Mouse (Mus musculus) megakaryocyte, adult 5-6 weeks (primary cell): Measurements from ENCODE around the gene Ephb3. TPM values are rescaled to one million over a fixed set of nuclear protein-coding genes. Genes with fewer than 3 reads are reported as not detected.

Experiments used
- ATAC-seq: 2 replicates; pipeline ENCODE4 v1.8.0; 2016; ENCODE audit warnings: mild to moderate bottlenecking, inconsistent platforms; ENCODE audit not compliant: poor library complexity, severe bottlenecking
- total RNA-seq, 2 experiments: library from RNA; stranded (forward) in 1 of 2; stranded (reverse) in 1 of 2; fragments of 153-499, 151-499 nt in 1 of 2; fragments of 221-1000, 200-1000 nt in 1 of 2; gene quantifications; 2 replicates each; pipeline versions ENCODE4 v1.2.3 to v1.2.4; 2015 to 2017

Ephb3 gene
- total RNA-seq, 2 experiments from 2014 or later, result not detected

DNA sequence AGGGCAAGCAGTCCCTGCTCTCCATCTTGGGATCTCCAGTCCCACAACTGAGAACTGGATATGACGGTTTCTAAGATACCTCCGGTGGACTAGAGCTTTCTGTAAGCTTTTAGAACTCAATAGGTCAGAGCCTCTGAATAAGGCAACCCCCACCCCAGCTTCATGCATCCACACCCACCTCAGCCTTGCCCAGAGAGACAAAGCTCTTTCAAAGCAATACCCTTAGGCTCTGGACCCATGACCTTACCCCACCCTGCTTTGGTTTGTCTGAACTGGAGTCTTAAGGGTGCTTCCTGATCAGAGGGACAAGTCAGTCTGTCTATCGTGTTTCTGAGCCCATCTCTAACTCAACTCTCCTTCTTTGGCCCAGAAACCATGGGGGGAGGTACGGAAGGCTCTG lies 1.8 kb upstream of the Ephb3 start:
- ATAC-seq, result no peak

DNA sequence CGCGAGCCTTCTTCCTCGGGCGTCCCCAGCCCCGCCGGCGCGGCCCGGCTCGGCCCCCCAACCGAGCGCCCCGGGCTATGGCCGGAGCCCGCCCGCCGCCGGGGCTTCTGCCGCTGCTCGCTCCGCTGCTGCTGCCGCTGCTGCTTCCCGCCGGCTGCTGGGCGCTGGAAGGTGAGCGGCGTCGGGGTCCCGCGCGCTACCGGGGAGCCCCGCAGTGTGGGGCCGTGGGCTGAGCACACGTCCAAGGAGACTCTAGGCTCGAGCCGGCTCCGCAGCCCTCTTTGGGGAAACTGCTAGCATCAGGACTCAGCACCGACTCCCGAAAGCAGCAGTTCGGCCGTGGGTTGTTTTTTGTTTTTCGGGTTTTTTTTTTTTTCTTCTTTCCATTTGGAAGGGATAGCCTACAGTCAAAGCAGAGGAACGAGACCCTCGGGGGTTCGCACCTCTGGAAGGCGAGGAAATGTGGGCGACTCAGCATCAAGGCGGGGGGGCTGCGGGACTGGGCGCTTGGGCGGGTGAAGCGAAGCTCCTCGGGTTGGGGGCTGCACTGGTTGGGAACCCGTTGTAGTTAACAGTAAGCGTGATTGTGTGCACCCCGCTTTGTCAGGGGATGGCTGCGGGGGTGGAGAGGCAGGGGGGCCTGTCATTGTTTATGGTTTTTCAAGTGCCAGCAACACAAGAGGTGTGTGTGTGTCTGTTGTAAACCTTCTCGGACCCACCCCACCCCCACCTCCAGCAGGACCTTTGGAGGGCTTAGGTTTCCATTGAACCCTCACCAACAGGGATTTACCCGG lies 735 bp downstream of the Ephb3 start:
- no peak for ATAC-seq

DNA sequence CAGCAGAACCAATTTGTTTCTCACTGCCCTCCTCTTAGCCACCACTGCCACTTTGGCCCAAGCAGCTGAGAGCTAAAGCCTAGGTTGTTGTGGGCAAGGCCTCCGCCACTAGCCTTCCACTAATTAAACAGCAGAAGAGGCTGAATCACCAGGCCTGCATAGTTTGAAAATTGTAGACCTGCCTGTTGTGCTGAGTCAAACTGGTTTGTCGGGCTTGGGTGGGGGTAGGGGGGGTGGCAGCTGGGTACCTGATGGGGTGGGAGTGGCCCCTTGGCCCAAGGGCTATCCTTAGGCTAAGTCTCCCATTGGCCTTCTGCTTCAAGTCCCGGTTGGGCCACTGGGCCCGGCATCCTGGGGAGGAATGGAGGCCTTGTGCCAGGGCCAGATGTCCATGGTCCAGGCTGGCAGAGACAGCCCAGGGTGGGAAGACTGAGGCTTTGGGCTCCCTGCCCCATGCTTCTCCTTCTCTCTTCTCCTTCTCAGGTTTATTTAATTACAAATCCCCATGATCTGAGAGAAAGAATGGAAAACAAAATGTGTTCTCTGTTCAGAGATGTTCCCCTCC lies 3.5 kb downstream of the Ephb3 start:
- ATAC-seq, result no peak

DNA sequence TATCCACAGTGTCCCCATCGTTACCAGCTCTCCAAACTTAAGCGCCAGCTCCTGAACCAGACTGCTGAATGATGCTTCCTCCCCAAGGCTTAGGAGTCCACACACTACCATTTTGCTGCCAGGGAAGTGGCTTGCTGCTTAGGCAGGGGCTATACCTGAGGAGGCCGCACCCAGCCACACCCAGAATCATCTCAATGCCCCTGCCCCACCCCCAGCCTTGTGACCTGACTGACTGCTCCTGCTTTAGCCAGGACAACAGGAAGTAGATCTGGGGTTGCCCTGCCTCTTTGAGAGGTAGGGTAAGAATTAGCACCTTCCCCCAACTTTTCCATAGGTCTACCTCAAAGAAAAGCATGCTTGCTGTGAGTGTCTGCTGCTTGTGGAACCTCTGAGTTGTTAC lies 4.7 kb downstream of the Ephb3 start:
- ATAC-seq, result no peak

DNA sequence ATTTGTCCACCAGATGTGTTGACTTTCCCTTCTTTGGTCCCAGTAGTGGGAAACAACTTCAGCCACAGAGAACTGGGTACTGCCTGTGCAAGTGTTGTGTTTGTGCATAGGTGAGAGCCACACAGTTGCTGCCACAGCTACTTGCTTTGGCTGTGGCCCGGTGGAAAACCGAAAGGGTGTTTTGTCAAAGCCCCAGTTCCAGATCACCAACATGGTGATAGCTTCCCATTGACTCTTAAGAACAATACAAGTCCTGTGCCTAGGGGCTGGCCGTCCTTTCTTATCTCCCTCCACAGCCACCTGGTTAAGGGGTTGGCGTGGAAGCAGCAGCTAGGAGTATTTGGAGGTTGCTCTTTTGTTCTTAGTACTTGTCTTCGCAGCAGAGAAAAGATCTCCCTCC lies 5.6 kb downstream of the Ephb3 start:
- ATAC-seq, result no peak

DNA sequence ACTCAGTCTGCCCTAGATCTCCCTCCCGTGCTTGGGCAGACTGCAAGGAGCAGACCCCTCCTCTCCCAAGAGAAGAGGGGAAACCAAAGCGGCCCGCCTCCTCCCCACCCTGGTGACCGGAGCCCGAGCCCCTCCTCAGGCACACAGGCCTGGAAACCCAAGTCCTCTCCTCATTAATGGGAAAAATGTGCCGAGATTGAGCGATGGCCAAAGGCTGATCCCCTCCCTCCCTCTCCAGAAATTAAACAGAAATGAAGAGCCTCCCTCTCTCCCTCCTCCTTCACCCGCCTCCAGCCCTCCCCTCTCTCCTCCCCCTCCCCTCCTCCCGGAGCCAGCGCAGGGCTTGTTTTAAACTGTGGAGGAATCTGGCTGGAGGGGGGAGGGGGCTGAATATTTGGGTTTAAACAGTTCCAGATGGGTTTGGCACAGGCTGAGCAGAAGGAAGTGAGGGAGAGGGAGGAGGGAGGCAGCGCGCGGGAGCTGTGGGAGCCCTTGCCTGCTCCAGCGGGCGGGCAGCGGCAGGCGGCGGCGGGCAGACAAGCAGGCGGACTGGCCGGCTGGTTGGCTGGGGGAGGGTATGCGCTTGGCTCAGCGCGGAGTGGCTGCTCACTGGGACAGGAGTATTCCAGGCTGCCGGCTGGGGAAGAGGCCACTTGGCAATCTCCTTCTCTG lies 6.2 kb downstream of the Ephb3 start:
- ATAC-seq, result no peak

DNA sequence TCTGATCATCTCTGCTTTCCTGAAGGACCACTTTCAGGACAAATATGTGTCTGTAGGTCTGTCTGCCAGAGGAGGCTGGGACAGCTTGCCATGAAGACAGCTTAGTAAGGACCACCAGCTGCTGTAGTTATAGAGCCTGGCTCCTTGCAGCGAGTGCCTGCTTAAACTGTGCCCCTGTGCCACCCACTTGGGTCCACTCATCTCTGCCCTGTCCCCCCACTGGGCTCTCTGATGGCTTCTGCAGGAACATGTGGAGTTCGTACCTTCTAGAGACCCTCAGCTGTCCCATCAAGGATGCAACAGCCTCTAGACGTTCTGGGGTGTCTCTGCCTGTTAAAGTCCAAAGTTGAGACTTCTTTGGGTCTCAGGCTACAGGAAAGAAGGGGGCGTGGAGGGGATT lies 6.9 kb downstream of the Ephb3 start:
- no peak for ATAC-seq

DNA sequence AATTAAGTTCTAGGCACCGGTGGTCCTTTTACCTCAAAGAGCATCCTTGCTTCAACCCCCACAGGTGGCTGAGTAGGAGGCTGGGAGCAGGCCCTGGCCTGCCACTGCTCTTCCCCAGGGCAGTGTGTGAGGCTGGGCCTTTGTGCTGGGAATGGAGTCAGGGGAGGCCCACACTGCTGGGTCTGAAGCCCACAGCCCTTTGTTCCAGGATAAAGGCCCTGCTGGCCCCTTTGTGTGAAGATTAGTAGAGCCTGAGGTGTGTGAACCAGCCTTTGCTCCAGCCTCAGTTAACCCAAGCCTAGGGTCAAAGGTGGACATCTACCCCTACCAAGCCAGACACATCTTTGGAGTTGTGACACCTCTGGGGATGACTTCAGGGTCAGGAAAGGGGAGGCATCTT lies 7.8 kb downstream of the Ephb3 start:
- no peak for ATAC-seq

DNA sequence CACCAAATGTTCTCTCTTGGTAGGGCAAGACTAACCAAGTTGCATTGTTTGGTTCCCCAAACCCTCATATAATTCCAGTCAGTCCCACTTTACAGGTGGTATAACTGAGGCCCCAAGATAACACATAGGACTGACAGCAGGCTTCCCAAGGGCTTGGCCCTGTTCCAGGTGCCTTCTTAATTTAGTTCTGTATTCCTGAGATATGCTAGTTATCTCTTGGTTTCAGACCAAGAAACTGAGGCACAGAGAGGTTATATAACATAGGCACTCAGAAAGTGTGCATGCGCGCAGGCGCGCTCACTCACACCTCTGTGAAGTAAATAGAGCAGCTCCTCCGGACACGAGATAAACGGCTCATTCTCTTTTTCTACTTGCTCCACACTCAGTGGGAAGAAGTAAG lies 9.4 kb downstream of the Ephb3 start:
- ATAC-seq, result no peak

DNA sequence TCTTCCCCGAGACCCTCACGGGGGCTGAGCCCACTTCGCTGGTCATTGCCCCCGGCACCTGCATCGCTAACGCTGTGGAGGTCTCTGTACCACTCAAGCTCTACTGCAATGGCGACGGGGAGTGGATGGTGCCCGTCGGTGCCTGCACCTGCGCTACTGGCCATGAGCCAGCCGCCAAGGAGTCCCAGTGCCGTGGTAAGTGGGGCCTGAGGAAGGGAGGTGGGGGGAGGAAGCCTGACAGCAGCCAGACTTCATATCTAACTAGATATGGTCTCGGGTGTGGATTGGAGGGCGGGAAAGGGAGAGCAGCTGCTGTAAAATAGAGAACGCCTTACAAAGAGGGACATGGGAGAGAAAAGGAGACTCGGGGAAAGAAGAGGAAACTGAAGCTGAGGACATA lies 10.2 kb downstream of the Ephb3 start:
- ATAC-seq, result no peak

DNA sequence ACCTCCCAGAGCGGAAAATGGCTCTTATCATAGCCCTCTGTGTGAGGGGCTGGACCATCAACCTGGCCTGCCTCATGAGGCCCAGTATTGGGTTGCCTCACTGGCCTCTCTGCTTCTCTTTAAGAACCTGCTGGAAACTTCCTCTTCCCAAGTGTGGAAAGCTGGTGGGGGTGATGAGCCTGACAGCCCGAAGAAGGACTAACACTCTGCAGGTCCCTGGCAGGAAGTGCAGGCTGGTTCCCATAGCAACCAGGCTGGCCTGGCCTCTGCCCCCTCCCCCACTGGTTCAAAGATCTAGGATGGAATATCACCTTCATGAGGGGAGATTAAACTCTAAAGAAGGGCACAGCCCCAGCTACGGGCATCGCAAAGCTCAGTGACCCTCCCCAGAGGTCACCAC lies 11.5 kb downstream of the Ephb3 start:
- ATAC-seq, result no peak

DNA sequence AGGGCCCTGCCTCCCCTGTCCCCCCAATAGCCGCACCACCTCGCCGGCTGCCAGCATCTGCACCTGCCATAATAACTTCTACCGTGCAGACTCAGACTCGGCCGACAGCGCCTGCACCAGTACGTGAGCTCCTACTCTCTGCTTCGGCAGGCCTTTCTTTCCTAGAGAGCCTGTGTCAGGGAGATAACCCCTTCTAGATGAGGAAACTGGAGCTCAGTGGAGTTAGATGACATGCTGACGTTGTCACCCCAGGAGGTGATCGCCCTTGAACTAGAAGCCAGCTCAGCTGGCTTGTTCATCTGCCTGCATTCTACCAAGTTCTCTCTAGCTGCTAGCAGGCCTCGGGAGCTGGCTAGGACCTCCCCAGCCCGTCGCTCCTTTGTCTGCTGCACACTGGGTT lies 12.7 kb downstream of the Ephb3 start:
- ATAC-seq, result no peak

DNA sequence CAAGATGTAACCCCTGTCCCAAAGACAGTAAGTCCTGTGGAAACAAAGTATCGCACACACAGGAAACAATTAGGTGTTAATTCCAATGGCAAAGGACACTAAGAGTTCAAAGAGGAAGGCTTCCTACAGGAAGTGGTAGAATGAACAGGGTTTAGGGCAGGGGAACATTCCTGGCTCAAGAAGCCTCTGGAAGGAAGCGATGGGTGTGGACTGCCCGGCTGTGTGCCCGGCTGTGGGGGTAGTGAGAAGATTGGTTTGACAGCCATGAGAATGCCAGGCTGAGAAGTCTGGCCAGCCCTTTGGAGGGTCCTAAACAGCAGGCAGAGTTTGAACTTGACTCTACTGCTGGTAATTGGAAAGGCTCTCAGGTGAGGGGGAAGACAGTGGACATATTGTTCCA lies 15.1 kb downstream of the Ephb3 start:
- ATAC-seq, result no peak

DNA sequence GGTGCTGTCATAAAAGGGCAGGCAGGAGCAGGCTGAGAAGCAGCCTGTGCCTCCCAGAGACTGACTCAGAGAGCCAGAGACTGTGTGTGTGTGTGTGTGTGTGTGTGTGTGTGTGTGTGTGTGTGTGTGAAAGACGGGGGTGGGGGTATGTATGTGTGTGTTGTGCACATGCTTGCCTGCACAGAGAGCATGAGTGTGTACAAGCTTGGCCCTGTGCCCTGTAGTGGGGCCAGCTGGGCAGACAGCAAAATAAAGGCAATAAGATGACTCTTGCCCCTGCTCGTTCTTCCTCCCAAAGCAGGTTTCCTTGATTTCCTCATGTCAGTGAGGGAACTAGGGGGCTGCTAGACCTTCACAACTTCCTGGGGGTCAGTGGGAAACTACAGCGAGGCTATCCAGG lies 18.5 kb downstream of the Ephb3 start:
- no peak for ATAC-seq

DNA sequence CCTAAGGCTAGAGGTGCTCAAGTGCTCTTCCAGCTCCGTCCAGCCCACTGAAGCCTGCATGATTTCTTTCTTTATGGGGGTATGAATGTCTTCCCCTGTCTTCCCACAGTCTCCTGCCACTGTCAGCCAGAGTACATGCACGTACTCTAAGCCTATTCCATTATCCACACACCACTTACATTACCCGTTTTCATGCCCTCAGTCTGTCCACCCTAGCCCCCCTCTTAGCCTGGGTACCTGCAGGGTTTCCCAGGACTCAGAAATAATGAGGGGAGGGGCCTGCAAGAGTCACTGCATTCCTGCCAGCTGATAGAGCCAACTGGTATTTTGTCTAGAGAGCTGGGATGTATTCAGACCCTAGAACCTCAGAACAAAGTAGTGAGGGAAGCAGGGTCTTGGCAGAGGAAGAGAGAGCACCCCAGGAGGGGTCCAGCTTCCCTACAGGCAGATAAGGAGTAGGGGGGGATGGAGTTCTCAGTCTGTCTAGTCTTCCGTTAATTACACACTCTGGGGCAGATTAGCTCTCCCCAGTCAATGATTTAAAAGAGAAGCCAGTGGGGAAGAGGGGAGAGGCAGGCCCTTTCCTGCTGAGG lies 20.2 kb downstream of the Ephb3 start:
- ATAC-seq, result no peak

DNA sequence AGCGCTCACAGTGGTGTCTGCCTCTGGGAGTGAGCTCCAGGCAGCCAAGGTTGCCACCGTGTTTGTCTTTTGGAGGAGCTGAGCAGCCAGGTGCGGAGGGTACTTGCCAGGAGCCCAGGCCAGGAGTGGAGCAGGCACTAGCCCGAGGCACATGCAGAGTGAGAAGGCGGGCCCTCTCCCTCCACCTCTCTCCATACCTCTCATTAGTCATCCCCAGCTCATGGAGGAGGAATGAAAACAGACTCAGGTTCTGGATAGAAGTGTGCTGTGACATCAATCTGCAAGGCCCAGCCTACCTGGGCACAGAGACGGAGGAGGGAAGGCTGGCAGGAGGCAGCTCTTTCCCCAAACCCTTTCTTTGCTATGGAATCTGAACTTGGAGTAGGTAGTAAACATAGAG lies 22.1 kb downstream of the Ephb3 start:
- ATAC-seq, result no peak

DNA sequence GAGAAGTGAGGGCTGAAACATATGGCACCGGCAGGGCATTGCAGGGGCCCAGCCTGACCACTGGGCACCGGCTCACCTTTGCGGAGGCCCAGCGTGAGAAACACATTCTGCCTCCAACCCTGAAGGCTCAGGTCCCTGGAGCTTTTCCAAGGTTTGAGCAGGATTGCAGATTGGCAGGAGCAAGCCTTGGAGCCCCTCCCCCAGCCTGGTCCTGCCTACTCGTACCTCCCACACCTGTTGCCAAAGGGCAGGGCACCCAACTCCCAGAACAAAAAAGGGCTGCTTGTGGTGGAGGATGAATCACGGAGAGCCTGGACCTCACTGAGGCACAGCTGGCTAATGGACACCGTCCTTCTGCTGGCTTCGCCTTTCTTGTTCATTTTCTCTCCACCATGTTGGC lies 30.6 kb downstream of the Ephb3 start:
- ATAC-seq, result no peak

DNA sequence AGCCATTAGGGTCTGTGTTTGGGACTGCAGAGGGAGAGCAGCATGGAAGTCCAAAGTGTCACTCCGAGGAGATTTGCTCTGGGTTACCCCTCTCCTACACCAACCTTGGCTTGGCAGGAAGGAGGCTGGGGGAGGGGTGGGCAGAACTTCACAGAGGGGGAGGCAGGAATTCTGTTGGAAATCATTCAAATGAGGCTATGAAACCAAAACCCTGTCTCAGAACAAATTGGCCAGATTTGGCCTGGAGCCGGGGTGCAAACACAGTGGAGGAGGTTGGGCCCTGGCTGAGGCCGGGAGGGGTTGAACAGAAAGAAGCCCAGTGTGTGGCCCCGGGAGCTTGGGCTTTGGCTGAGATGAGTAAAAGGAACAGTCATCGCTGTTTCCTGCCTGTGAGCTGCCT lies 34.2 kb downstream of the Ephb3 start:
- no peak for ATAC-seq

DNA sequence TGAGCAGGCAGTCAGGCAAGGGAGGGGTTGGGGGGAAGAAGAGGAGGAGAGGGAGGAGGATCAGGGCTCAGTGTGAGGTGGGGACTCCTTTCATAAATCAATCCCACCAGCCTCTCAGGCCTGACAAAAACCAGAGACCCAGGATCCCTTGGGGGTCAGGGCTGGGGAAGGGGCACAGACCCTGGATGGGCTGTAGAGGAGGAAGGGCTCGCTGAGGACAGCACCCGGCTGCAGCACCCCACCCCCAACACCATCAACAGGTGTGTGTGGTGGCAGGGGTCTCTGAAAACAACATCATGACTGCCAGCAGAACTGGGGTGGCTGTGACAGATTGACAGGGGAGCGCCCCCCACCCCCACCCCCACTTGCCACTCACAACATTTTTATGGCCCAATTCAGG lies 36.0 kb downstream of the Ephb3 start:
- no peak for ATAC-seq

DNA sequence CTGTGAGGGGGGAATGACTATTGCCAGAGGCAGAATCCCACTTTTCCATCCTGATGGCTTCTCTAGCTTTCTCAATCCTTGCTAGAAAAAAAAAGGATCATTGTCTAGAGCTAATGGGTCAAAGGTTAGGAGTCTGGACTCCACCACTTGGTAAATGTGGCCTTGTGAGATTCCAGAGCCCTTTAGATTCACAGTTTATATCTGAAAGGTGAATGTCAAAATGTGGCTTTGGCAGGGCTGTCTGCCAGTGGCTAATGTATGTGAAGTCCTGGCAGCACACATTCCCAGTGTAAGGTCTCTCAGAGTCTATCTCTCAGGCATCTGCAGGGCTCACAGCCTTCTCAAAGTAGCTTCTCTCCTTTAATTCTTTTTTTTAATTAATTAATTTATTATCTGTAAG lies 36.5 kb downstream of the Ephb3 start:
- ATAC-seq, result no peak

DNA sequence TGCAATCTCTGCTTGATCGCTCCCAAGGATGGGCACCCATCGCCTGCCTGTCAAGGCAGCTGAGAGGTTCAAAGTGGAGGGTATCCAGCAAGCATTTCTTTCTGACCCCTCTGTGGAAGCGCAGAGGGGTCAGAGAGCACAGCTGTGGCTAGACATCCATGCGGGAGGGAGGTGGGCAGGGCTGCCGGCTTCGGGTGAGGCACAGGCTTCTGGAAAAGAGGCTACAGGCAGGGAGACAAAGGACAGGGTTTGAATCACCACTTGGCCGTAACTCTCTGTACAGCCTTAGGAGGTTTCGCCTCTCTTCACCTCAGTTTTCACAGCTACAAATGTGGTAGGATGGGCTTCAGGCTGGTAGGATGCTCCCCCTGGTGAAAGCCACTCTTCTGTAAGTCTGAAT lies 38.4 kb downstream of the Ephb3 start:
- ATAC-seq, result no peak

DNA sequence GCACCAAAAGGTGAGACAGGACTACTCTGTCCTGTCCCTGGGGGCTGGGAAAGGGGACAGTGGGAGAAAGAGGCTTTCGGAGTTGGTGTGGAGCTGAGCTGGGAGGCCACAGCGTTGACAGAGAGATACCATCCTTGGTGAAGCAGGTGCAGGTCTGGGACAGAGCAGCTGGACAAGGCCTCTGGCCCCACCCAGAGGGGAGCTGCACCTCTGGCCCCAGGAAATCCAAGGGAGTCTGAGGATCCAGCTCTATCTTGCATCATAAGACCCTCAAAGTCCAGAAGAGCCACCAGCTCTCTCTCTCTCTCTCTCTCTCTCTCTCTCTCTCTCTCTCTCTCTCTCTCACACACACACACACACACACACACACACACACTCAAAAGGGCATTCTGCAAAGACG lies 40.2 kb downstream of the Ephb3 start:
- no peak for ATAC-seq
